Mouse (Mus musculus) layer of hippocampus, postnatal 10 days (tissue): ENCODE results near the gene Bst2. TPM values are rescaled to one million over a fixed set of nuclear protein-coding genes. Genes with fewer than 3 reads are reported as not detected.
A peak's percentile ranks its signal among the peaks of the same experiment; 100 is the strongest.
"Not testable (repeated sequence)": the region's sequence is repeated elsewhere in the genome, so short reads cannot be mapped to it uniquely, and the experiment has no call there.

Experiments used
- DNase-seq, 2 experiments: peaks; one replicate each; pipeline ENCODE4 v3.0.0; 2021; ENCODE audit warnings: low spot score in 2 of 2
- total RNA-seq, 2 experiments: library from RNA; stranded (reverse); gene quantifications; 2 replicates each; pipeline ENCODE4 v1.2.3; 2021

Gene Bst2
- total RNA-seq, 2 experiments from 2014 or later = 4.1 to 4.8 TPM

DNA sequence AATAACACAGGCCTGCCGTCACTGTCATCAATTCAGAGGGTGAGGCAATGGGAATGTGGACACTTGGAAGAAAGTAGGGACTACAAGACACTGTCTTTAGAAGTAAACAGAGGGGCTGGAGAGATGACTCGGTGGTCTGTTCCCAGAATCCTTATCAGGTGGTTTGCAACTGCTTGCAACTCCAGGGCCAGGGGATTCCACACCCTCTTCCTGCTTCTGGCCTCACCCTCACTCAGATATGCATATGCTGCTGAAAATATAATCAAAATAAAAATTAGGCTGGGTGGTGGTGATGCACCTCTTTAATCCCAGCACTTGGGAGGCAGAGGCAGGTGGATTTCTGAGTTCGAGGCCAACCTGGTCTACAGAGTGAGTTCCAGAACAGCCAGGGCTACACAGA lies 22.8 kb upstream of the Bst2 start:
- no peak for DNase-seq

DNA sequence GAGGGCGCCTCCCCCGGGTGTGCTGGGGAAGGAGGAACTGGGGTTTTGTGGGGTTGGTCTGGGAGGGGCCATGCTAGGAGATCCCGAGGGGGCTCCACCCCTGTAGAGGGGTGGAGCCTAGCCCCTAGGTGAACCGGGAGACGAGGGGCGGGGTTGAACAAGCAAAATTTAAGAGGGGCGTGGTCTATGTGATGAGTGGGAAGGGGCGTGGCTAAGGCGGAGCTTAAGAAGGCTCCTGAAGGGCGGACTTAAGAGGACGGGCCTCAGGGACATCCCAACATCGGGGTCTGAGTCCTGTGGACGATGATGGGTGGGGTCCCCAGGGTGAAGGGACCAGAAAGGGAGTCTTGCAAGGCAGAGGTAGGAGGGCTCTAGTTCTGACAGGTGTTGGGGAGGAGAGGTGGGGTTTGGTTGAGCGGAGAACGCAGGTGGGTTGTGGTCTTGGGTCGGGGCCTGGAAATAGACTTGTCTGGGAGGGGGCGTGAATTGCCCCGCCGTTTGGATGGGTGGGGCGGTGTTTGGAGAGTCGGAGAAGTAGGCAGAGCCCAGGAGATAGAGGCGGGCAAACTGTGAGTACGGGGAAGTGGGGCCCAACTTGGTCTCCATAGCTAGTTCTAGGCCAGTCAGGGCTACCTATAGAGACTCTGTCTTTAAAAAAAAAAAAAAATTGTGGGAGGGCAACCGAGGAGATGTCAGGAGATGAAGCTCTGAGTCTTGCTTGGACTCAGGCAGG lies 21.9 kb upstream of the Bst2 start:
- DNase-seq = no peak

DNA sequence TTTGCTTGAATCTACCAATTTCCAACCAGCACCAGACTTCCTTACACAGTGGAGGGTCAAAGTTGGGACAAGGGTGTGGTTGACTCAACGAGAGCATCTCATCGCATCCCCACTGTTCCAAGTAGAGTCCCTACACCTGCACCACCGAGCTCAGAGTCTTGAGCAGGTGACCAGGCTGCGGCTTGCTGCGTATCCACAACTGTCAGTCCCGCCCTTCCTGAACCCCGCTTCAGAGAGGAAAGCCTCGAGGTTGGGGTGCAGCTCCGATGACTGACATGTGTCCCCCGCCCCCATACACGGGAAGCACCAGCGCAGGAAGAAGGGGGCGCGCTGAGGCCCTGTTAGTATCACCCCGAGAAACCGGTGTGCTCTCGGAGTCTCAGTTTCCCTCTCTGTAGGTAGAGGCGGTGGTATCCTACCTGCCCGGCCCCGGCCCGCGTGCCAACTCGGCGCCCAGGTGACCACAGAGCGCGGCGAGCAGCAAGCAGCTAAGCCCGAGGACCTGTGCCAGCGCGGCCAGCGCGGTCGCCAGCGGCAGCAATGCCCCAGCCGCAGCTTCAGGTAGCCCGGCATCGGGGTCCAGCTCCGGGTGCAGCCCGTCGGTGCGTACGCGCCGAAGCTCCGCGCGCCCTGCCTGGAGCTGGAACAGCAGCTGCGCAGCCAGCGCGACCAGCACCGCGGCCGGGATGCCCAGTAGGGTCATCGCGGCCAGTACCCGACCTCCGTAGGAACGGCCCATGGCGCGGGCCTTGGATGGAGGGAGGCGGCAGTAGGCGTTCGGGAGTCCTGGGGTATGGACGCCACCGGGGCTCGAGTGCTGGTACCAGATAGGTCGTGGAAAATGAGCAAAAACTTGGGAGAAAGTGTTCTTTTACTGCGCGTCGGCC lies 21.1 kb upstream of the Bst2 start, which contains the start of gene Tmem221:
TSS of gene Tmem221 (minus strand) at position 801 of the 887 bp plus-strand sequence.
- no peak for DNase-seq

DNA sequence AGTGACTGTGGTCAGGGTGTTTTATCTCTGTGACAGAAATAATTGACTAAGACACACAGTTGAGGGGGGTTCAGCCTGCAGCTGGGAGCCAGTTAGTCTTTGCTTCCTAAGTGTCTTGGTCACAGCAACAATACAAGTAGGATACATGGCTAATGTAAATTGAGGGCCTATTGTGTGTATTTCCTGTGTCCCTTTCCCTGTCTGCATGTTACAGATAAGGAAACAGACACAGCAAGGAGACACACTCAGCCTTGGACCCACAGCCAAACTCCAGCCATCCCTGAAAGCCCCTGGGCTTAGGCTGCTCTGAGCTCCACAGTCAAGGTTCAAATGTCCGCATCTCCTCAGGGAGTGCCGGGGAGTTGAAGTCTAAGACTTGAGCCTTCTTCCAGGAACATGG lies 17.4 kb upstream of the Bst2 start:
- DNase-seq = no peak

DNA sequence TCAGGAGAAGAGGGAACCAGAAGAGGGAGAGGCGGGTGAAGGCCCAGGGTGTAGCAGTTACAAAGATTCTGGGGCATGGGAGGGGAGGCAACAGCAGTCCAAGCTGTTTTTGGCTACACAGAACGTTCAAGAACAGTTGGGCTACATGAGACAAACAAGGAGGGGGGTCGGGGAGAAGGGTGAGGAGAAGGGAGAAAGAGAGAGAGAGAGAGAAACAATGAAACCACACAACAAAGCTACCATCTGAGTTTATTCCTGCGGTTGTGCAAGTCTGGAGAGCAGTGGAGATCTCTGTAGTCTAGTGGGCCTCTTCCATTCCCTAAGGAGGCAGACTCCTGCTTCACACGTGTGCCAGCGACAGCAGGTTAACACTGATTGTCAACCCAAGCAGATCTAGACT lies 16.7 kb upstream of the Bst2 start:
- DNase-seq = no peak

DNA sequence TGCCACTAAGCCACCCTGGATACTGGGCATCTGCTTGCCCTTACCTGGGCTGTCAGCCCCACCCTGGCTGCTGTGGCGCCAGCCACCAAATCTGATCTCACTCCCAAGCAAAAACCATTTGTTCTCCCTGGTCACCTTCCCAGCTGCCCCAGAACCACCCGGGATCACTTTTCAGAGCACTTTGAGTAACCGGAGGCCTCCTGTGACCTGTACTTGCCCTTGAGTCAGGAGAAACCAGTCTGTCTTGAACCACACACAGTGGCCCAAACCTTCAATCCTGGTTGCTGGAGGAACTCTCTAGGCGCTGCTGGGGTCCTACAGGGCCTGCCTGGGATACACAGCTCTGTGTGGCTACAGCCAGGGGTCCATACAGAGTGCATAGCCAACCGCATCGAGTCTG lies 15.5 kb upstream of the Bst2 start:
- no peak for DNase-seq

DNA sequence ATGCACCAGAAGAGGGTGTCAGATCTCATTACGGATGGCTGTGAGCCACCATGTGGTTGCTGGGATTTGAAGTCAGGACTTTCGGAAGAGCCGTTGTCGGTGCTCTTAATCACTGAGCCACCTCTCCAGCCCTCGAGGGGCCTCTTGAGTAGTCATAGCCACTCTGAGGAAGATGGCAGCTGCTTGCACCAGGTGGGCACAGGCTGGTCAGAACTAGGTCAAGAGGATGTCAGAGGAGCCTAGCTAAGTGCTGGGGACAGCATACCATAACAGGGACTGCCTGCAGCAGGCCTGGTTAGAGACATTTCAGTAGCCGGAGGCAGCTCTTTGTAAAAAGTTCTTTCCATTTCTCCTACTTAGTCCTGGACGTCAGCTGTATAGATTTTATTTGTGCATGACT lies 13.5 kb upstream of the Bst2 start:
- DNase-seq = no peak

DNA sequence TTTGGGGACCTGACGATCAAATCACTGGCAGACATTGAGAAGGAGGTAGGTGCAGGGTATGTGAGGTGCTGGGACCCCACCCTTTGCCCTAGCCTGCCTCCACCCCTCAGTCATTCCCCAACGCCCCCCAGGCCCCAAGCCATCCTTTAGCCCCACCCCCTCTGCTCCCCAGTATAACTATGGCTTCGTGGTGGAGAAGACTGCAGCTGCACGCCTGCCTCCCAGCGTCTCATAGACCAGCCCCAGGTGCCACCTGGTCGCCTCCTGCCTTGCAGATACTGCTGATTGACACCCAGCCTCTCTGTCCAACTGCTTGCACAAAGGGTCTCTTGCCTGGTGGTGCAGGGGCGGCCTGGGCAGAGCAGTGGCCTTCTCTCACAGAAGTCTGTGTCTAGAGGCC lies 10.3 kb upstream of the Bst2 start:
- no peak for DNase-seq

DNA sequence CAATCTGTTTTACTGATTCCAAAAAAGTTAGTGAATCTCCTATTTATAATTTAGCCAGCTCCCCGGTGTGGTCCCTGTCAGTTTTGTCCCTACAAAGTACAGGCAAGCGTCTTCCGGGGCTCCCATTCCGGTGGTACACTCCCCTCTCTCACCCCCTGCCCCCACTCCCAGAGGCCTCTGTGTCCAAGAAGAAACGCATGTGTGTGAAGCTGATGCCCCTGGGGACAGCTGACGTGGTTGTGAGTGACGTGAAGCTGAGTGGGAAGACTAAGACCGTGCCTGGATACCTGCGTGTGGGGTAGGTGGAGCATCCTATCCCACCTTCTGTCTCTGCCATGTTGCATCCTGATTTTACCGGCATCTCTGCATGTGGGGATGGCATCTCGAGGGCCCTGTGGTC lies 7.8 kb upstream of the Bst2 start:
- no peak for DNase-seq

DNA sequence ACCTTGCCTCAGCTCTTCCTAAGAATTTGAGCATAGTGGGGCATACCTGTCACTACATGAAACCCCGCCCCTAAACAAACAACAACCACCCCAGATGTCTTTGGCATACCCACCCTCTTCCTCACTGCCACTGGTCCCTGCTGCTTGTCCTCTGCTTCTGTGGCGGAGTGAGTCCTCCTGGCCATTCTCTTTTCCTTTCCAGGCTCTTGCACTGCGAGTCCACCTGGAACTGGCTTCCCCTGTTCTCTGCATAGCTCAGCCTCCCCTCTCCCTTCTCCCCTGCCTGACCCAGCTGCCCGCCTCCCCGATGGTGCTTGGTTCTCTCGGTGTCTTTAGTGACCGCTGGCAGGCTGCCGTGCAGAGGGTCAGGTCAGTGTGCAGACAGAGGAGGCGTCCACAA lies 6.5 kb upstream of the Bst2 start:
- DNase-seq = no peak

DNA sequence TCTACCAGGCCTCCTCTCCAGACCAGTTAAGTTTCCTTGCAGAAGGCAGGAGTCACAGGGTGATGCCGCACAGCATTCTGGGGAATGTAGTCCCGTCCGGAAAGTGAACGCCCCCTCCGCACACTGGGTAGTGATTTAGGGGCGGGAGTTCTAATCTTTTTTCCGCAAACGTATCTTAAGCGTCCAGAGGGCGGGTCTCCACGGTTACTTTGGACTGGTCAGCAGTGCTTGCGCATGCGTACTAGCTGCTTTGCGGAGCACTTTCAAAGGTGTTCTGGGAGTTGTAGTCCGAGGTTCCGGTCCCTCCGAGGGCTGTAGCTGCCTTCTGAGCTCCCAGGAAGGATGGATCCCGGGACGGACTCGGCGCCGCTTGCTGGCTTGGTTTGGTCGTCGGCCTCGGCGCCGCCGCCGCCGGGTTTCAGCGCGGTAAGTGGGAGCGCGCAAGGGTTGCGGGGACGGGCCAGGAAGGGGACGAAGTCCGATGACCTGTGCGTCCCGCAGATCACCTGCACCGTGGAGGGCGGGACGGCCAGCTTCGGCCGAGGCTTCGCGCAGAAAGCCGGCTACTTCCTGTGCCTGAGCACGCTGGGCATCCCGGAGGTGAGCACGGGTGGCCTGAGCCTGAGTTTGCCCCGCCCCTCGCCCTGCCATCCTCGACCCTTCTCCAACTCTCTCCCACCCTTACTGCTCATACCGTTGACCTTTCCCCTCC lies 5.5 kb upstream of the Bst2 start, which contains the start of gene Mvb12a:
TSS of gene Mvb12a (plus strand) at position 291 of the 712 bp plus-strand sequence.
- DNase-seq = peak; percentile 93 to 94

DNA sequence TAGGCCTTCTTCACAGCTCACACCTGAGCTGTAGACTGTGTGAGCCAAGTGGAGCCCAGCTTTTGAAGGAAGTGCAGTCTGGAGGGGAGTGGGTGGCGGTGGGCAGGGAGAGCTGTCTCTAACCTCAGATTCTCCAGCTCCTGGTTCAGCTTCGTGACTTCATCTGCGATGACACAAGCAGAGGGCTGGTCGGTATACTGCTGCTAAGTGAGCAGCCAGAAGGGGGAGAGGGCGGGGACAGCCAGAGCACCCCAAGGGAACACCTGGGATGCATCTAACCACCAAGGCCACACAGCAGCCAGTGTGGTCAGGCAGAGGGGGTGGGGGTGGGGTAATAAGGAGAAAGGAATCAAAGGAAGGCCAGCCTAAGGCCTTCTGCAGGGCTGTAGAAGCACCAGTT lies 1.6 kb downstream of the Bst2 start:
- DNase-seq = no peak

DNA sequence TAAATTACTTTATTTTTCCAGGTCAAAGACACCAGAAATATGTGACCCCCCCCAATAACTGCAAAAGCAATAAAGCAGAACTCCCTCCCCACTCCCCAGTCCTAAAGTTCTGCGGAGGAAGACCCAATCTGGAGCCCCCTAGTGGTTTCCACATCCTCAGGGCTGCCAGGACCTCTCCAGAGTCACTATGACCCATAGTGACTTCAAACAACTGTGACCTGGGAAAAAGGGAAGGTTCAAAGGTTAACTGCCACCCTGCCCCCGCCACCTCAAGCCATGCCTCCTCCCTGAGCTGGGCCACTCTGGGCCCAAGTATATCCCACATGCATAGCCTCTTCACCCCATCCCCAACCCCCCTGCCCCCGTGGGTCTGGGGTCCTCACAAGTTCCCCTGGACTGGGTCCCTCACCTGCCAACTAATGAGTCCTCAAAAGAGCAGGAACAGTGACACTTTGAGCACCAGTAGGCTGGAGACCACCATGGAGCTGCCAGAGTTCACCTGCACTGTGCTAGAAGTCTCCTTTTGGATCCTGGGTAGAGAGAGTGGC lies 2.9 kb downstream of the Bst2 start:
- no peak for DNase-seq

DNA sequence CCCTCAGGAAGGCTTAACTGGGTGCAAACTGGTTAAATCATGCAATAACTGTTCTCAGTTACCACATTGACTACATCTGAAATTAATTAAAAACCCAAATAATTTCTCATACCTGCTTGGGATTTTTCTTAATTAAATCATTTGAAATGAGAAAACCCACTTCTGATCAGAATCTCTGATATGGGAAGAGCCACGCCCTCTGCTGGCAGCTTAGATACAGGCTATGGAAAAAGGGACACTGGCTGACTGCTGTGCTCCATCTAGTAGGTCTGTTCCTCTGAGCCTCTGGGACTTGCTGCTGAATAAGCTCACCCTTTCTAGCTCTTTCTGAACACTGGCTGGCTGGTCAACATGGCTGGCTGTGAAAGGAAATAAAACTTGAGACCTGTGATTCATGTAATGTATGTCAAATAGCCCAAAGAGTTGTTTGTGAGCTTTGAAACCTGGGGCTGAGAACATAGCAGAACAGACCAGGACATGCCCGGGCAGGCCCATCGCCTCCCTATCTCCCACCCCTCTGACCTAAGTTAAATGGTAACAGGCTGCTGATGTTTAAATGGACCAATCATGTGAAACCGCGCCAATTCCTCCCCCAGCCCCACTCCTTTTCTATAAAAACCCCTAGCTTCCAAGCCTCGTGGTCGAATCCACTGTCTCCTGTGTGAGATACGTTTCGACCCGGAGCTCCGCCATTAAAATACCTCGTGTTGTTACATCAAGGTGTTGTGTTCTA lies 6.4 kb downstream of the Bst2 start:
- not testable (repeated sequence) for DNase-seq

DNA sequence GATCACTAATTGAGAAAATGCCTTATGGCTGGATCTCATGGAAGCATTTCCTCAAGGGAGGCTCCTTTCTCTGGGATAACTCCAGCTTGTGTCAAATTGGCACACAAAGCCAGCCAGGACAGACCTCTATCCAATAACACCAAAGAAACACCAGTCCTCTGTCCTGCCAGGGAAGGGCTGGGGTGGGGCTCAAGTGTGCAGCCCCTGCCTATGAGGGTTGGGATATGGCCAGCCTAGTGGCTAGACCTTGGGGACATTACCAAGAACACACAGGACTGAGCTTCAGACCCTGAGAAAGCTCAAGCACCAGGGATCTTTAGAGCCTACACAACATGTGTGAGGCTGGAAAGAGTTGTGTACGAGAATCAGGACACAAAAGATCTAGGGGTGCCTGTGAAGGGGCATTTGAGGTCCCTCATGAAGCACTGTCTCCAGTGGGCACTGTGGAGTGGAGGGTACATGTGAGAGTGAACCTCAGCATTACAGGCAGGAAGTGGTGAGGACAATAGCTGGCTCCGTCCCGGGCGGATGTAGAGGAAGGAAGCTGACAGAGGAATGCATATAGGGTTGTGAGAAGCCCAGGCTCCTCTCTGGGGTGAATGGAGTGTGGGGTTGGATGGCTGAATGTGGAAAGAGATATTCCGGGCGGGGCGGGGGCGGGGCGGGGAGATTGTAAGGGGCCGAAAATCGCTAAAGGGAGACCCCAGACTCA lies 8.7 kb downstream of the Bst2 start:
- no peak for DNase-seq

DNA sequence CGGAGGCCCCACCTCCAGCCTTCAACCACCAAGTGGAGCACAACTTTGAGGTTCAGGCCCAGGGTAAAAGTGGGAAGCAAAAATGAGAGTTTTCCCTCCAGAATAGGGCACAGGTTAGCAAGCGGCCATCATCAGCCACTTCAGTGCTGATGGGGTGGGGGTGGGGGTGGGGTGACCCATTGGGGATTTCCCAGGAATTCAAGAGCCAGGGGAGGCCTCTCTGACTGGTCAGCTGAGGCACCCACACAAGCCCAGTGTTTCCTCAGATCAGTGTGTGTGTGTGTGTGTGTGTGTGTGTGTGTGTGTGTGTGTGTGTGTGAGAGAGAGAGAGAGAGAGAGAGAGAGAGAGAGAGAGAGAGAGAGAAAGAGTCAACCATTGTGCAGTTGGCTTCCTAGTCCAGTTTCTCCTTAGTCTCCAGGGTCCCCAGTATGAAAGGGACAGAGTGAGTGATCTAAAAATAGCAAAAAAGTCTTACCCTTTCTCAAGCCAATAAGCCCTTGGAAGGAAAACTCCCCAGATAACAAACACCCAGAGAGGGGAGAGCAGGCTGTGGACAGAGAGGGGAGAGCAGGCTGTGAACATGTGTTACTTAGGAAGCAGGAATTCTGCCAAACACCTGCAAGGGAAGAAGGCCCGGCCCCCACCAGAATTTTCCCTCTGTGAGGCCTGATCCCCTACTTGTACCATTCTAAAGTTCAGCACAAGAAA lies 9.9 kb downstream of the Bst2 start:
- no peak for DNase-seq

DNA sequence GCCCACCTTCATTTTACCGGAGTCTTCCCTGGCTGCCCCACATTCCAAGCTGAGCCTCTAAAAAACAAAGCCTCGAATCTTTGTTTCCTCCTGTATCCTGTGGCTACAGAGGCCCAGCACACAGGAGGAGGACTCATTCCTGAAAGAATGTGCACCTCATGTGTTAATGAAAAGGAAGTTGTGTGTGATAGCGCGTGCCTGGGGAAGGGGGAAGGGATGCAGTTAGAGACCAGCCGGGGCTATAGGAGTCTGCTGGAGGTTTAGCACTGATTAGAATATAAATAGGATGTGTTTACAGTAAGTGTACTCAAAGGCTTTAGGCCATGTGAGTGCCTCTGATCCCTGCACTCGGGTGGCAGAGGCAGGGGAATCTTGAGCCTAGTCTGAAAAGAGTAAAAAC lies 11.0 kb downstream of the Bst2 start:
- DNase-seq = no peak

DNA sequence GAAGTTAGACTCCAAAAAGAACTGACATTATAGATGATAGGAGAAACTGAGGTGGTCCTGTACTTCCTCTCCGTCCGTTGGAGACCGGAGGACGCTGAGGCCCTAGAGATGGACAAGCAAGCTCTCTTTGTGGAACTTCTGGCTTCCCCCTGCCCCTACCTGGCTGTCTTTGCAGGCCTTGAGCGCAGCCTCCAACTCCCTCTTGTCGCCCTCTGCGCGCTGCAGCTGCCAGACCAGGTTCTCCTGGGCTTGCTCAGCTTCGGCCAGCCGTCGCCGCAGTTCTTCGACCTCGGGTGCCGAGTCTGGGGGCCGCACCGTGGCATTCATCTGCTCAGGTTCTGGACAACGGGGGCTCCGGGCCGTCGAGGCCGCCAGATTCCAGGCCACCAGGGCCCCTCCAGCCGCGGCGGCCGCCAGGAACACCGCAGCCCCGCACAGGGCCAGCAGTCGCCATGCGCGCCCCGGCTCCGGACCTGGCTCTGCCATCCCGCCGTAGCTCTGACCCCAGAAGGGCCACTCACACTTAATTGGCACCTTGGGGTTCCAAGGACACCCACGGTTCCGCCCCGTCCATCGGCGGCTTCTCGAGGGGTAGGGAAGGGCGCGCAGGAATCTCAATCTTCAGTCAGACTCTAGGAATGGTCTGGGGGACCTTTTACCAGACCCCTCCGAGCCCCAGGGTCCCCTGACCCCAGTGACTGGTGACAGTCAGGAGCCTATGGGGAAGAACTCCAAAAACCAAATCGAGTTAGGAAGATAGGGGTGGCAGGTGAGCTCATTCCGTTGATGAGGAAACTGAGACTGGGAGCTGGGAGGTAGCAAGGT lies 11.8 kb downstream of the Bst2 start, which contains the start of gene Ccdc194:
TSS of gene Ccdc194 (minus strand) at position 486 of the 825 bp plus-strand sequence.
- DNase-seq = no peak
